Mouse (Mus musculus): ENCODE results near the gene Ttll8.

Gene Ttll8

GRCm38 (mm10) chr15:88841580-88842299, 112.5 kb downstream of the Ttll8 start:
- in situ Hi-C loops (cut with MseI, MboI) = no loop called here

GRCm38 (mm10) chr15:88841160-88841559, 113.1 kb downstream of the Ttll8 start:
- in situ Hi-C loops (cut with MseI, MboI) = no loop called here
